Mouse (Mus musculus) ES-Bruce4 (cell line): ENCODE measurements around the gene Stoml3.

Experiments used
- CTCF ChIP-seq: IDR thresholded peaks from one replicate; pipeline ENCODE4 v1.8.1; 2011; ENCODE audit warnings: low read depth, low read length
- POLR2A ChIP-seq: IDR thresholded peaks from one replicate; pipeline ENCODE4 v1.8.1; 2011; ENCODE audit warnings: low read length; ENCODE audit not compliant: insufficient read depth

- TF ChIP-seq CTCF (no peak), POLR2A (no peak)
Observed at GRCm38 (mm10) chr3:53460106-53460505, 28.3 kb upstream of the Stoml3 start.
